Mouse (Mus musculus) splenic B cell, adult 2 months (primary cell): ENCODE data around the gene Ninj1.

Experiments used
- DNase-seq: peaks from one replicate; pipeline ENCODE4 v3.0.0-alpha.2; 2011; ENCODE audit warnings: low read depth, low spot score
- H3K27me3 ChIP-seq: 2 replicates; pipeline ENCODE4 v1.6.1; 2012; ENCODE audit warnings: mild to moderate bottlenecking, low read length, moderate library complexity, mixed read lengths; ENCODE audit not compliant: control insufficient read depth, poor library complexity, insufficient read depth, severe bottlenecking
- H3K36me3 ChIP-seq: 2 replicates; pipeline ENCODE4 v1.6.1; 2012; ENCODE audit warnings: mild to moderate bottlenecking, low read length, moderate library complexity, mixed read lengths; ENCODE audit not compliant: control insufficient read depth, poor library complexity, insufficient read depth, severe bottlenecking

Gene Ninj1

DNA sequence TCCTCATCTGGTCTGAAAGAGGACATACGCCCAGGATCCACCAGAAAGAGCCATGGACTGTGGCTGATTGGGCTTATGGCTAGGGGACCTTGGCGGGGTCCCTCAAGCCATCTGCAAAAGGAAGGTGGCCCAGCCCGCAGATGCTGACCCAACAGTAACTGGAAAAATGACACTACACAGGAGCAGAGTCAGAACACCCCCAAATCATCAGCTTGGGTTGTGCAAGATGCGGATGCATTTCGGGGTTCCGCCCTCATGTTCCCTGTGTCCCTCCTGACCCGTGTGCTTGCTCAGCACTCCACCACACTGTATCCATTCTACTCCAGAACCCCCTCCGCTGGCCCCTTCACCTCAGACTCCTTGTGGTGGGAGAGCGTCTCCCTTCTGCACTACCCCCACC, 11.4 kb downstream of the Ninj1 start:
- DNase-seq, result no peak
- Histone ChIP-seq H3K27me3 (no peaks in the 10 kb centered on the region), H3K36me3 (peaks cover 3% of the 10 kb centered on the region; the same call in 1 of the 2 replicates)

DNA sequence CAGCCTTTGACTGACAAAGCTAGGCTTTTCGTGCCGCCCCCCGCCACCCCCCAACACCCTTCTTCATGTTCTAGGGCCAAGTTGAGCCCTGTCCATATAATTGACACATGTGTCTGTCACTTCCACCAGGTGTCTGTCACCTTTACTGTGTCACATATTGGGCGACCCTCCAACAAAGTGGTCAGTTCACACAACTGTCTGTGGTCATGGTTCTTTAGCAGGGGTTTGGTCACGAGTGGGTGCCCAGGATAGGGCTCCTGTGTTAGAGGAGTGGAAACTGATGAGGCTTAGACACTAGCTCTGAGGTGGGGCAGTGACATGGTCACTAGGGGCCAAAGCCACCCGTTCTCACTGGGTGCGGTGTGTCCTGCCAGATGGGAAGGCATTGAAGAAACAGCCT, 12.6 kb downstream of the Ninj1 start:
- no peaks in the 10 kb centered on the region for H3K27me3 ChIP-seq
- no peak for DNase-seq
- H3K36me3 ChIP-seq, result peaks cover 6% of the 10 kb centered on the region

DNA sequence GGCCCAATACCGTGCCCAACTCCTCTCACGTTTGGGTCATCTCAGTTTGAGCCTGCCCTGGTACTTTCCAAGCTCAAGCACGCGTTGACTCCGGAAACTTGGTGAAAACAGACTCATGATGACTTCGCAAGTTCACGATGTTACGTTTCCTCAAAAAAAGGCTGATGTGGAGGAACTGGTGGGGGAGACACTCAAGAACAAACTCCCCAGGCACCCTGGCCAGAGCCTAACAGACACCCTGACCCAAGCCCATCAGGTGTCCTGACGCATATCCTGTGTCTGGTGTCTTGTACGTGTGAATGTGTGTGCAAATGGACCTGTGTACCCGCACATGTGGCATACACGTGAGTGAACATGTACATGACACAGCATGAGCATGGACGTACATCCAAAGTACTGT, 13.4 kb downstream of the Ninj1 start:
- peak; percentile 60 for DNase-seq
- Histone ChIP-seq H3K27me3 (no peaks in the 10 kb centered on the region), H3K36me3 (peaks cover 6% of the 10 kb centered on the region)

GRCm38 (mm10) chr13:49202556-49202955, 15.3 kb downstream of the Ninj1 start:
- H3K27me3 ChIP-seq, result no peaks in the 10 kb centered on the region
- peaks cover 6% of the 10 kb centered on the region for H3K36me3 ChIP-seq
- DNase-seq, result no peak

DNA sequence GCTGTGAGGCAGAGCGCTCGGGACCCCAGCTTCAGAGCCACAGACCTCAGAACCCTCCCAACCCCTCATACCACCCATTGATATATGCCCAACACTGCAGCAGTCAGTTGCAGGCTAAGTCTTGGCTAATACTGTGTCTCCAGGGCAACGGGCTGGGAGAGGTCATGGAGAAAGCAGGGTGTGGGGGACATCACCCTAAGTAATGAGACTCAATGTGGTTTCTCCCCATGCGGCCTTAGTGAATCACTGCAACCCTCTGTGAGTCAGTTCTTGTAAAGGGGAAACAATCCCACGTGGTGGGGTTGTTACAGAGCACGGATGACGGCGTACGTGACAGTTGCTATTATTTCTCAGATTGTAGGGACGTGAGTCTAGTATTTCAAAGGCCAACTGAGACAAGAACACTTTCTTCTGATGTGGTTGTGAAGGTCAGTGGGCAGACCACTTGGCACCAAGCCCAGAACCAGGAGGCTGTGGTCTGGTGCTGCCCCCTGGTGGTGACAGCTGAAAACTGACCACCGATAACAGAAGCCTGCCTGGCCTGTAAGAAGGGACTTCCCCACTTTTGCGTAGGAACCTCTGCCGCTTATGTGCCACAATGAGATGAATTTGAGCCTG, 18.2 kb downstream of the Ninj1 start:
- peaks cover 9% of the 10 kb centered on the region for H3K36me3 ChIP-seq
- peak; percentile 90 for DNase-seq
- H3K27me3 ChIP-seq, result no peaks in the 10 kb centered on the region

DNA sequence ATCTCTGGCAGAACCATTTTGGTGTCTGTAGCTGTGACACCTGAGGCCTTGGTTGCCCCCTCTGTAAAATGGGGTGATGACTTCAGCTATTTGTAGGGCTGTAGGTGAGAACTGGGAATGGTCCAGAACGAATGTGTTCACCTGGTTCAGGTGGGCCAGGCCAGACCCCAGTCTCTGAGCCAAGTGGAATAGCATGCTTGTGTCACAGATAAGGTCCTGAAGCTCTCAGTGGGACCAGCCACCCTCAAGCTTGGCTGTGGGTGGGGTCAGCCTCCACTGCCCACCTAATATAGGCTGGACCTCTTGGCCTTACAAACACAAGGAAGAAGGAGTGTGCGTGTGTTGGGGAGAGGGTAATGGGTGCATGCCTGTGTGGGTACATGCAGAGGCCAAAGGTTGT, 19.1 kb downstream of the Ninj1 start:
- peaks cover 9% of the 10 kb centered on the region for H3K36me3 ChIP-seq
- H3K27me3 ChIP-seq, result no peaks in the 10 kb centered on the region
- DNase-seq, result no peak

- H3K27me3 ChIP-seq, result no peaks in the 10 kb centered on the region
- peaks cover 3% of the 10 kb centered on the region for H3K36me3 ChIP-seq
- no peak for DNase-seq
Measured at GRCm38 (mm10) chr13:49209306-49209705, 22.0 kb downstream of the Ninj1 start.

GRCm38 (mm10) chr13:49212711-49213500, 25.6 kb downstream of the Ninj1 start:
- H3K27me3 ChIP-seq, result no peaks in the 10 kb centered on the region
- H3K36me3 ChIP-seq, result 0 out of 2 replicates have a peak, but pooled peaks cover under 1% of the 10 kb centered on the region
- no peak for DNase-seq

DNA sequence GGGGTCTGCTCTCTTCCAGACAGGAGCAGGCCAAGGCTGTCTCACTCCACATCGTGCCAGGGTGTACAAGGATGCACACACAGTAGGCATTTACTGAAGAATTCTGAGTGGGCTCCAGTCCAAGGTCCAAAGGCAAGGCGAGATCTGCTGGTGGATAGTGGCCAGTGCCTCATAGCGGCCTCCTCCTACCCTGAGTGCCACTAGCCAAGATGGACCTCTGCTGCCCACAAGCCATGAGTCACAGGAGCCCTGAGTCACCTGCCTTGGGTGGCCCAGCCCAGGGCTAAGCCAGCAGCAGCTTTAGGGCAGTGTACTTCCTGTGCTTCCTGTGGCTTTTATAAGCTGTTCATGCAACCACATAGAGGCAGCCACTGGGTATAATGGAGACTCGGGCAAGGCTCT, 26.2 kb downstream of the Ninj1 start:
- DNase-seq, result peak; percentile 47
- no peaks in the 10 kb centered on the region for H3K27me3 ChIP-seq
- H3K36me3 ChIP-seq, result no peaks in the 10 kb centered on the region

DNA sequence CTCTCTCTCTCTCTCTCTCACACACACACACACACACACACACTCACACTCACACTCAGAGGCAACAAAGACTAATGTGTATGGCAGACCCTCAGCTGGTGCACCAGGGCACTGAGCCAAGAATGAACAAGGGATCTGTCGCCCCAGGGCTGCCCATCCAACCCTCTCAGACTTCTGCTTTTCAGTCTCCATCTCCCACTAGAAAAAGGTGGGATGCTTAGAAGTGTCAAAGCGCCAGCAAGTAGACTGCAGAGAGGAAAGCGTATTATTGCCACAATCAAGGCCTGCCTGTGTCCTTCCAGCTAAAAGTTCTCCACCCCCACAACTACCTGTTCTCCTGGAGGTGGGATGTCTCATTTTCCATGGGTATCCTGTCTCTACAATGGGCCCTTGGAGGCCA, 27.2 kb downstream of the Ninj1 start:
- Histone ChIP-seq H3K36me3 (no peaks in the 10 kb centered on the region), H3K27me3 (no peaks in the 10 kb centered on the region)
- peak; percentile 48 for DNase-seq

- no peaks in the 10 kb centered on the region for H3K27me3 ChIP-seq
- no peak for DNase-seq
- H3K36me3 ChIP-seq, result no peaks in the 10 kb centered on the region
Measured at GRCm38 (mm10) chr13:49215128-49215503, 27.8 kb downstream of the Ninj1 start.

GRCm38 (mm10) chr13:49215504-49216219, 28.4 kb downstream of the Ninj1 start, which contains the start of gene Card19:
Card19 (minus strand) TSS chr13:49216037.
- DNase-seq, result peak; percentile 99
- no peaks in the 10 kb centered on the region for H3K27me3 ChIP-seq

GRCm38 (mm10) chr13:49216220-49216552, 28.9 kb downstream of the Ninj1 start:
- Histone ChIP-seq H3K36me3 (no peaks in the 10 kb centered on the region), H3K27me3 (no peaks in the 10 kb centered on the region)
- no peak for DNase-seq

More at GRCm38 (mm10) chr13:49215504-49216219, 28.4 kb downstream of the Ninj1 start, which contains the start of gene Card19:
- H3K36me3 ChIP-seq, result no peaks in the 10 kb centered on the region

- DNase-seq, result no peak
- H3K36me3 ChIP-seq, result no peaks in the 10 kb centered on the region
- no peaks in the 10 kb centered on the region for H3K27me3 ChIP-seq
Measured at GRCm38 (mm10) chr13:49216808-49217561, 29.7 kb downstream of the Ninj1 start.
